Mouse (Mus musculus): ENCODE data around the gene Grn. TPM values are rescaled to one million over a fixed set of nuclear protein-coding genes. Genes with fewer than 3 reads are reported as not detected.

Gene Grn
- polyA plus RNA-seq, 1 experiment from 2014 or later: 110 TPM

DNA sequence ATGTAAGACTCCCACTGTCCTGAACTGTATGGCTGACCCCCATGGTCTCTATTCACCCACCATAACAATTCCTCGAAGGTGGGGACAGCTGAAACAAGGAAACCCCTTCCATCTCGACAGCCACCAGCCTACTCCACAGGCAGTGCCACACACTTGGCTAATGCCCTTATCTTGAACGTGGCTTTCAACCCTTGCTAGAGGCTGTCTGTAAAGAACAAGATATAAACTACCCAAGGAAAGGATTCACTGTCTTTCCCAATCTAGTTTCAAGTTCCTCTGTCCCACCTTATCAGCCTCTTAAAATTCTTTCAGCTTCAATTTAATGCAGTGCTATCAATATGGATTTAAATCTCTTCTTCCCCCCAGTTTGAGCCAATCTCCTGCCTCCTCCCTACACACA is 564 bp upstream of the Grn start:
- WGBS (ENCODE audit: insufficient replicate concordance): 22% methylated on average over 3 of the region's 3 CpGs
- Histone ChIP-seq H3K9ac (ENCODE audit: low read depth, low read length) (peak overlapping the region; percentile 75), H3K4me1 (ENCODE audit: control insufficient read depth, insufficient read depth, low read length) (peaks cover 20% of the 10 kb centered on the region), H3K4me3 (ENCODE audit: low read depth, low read length) (peak overlapping the region; percentile 64), H3K36me3 (ENCODE audit: control insufficient read depth, insufficient read depth, low read length) (no peaks in the 10 kb centered on the region), H3K9me3 (replicated peaks; ENCODE audit: control insufficient read depth, low read length) (no peaks in the 10 kb centered on the region), H3K27me3 (ENCODE audit: control insufficient read depth, insufficient read depth, low read length) (no peaks in the 10 kb centered on the region), H3K27ac (ENCODE audit: low read depth, low read length) (peak overlapping the region; percentile 65), H3K4me2 (peak overlapping the region; percentile 64)
- ATAC-seq (replicated peaks; ENCODE audit: insufficient number of reproducible peaks, low FRiP score, low TSS enrichment): no peak

DNA sequence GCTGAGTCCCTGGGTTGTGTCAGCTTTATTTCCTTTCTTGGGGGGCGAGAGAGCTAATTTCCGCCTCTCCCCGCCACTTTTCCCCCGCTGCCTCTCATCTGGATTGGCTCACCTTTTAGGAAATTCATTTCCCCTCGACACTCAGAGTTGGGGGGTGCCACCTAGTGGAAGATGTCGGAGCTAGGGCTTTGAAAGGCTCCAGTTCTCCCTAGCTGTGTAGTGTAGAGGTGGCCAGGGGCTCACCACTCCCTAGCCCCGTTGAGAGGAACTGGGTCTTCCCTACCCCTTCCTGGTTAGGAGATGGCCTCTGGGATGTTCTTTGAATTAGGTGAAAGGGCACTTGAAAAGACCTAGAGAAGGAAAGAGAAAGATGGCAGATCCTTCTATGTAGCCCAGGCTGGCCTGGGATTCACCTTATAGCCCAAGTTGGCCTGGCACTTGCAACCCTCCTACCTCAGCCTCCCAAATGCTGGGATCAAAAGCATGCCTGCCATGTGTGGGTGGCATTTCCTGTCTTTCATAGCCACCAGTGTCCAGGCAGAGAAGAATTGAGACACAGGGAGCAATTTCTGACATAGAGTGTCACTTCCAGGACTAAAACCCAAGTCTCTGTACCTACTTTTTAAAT is 1.0 kb downstream of the Grn start:
- H3K9ac ChIP-seq (ENCODE audit: low read depth, low read length): peak overlapping the region; percentile 69
- H3K4me2 ChIP-seq: peak overlapping the region; percentile 64
- H3K27me3 ChIP-seq (ENCODE audit: control insufficient read depth, insufficient read depth, low read length): no peaks in the 10 kb centered on the region
- ATAC-seq (replicated peaks; ENCODE audit: insufficient number of reproducible peaks, low FRiP score, low TSS enrichment): peak; percentile 28
- H3K9me3 ChIP-seq (replicated peaks; ENCODE audit: control insufficient read depth, low read length): no peaks in the 10 kb centered on the region
- 3% methylated on average over 7 of the region's 7 CpGs for WGBS (ENCODE audit: insufficient replicate concordance)
- peak overlapping the region; percentile 60 for H3K27ac ChIP-seq (ENCODE audit: low read depth, low read length)
- peaks cover 8% of the 10 kb centered on the region for H3K36me3 ChIP-seq (ENCODE audit: control insufficient read depth, insufficient read depth, low read length)
- H3K4me1 ChIP-seq (ENCODE audit: control insufficient read depth, insufficient read depth, low read length): peaks cover 20% of the 10 kb centered on the region
- H3K4me3 ChIP-seq (ENCODE audit: low read depth, low read length): peak overlapping the region; percentile 64

DNA sequence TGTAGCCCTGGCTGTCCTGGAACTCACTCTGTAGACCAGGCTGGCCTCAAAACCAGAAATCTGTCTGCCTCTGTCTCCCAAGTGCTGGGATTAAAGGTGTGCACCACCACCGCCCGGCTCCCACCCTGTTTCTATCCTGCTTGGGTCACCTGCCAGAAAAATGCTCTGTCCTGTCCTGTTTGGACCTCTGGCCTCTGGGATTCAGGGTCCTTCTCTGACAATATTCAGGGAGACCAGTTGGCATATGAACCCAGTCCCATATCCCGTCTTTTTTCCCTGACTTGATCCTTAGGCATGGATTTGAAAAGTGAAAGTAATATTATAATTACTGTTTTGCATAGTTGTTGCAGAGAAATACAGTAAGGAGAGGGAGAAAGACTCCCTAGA is 1.6 kb downstream of the Grn start:
- Histone ChIP-seq H3K27me3 (ENCODE audit: control insufficient read depth, insufficient read depth, low read length) (no peaks in the 10 kb centered on the region), H3K4me3 (ENCODE audit: low read depth, low read length) (no peak overlapping the region), H3K4me1 (ENCODE audit: control insufficient read depth, insufficient read depth, low read length) (peaks cover 20% of the 10 kb centered on the region), H3K9ac (ENCODE audit: low read depth, low read length) (0 out of 2 replicates have a peak overlapping the region, but pooled peaks have one; percentile 36), H3K9me3 (replicated peaks; ENCODE audit: control insufficient read depth, low read length) (no peaks in the 10 kb centered on the region), H3K27ac (ENCODE audit: low read depth, low read length) (no peak overlapping the region), H3K4me2 (no peak overlapping the region), H3K36me3 (ENCODE audit: control insufficient read depth, insufficient read depth, low read length) (peaks cover 8% of the 10 kb centered on the region)
- no peak for ATAC-seq (replicated peaks; ENCODE audit: insufficient number of reproducible peaks, low FRiP score, low TSS enrichment)
- WGBS (ENCODE audit: insufficient replicate concordance): 74% methylated on average over 3 of the region's 3 CpGs

DNA sequence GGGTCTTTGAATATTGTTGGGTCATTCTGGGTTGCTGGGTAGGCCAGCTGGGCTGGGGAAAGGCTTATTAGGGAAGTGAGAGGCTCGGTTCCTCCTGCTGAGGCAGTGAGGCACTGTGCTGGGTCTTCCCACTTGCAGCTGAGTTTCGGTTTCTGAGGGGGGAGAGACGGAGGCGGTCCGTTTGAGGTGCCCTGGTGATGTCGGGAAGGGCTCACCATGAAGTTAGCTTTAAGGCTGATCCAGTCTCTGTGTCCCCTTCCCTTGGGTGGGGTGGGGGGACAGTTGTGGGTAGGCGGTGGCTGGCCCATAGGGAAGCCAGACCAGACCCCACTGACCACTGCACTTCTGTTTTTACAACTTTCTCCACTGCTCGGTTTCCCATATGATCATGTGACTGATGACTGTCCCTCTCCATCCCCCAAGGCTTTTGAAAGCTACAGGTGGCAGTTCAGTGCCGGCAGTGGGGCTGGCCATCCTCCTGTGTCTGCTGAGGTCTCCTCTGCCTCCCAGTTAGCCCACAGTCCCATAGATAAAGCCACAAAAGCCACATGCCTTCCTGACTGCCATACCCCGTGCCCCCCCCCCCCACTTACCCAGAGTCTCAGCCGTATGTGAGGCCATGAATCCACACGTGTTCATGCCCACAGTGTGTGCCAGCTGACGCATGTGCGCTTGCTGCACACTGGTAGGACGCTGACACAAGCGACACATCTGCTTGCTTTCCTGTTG is 2.2 kb downstream of the Grn start:
- 0 out of 2 replicates have a peak overlapping the region, but pooled peaks have one; percentile 36 for H3K9ac ChIP-seq (ENCODE audit: low read depth, low read length)
- H3K36me3 ChIP-seq (ENCODE audit: control insufficient read depth, insufficient read depth, low read length): peaks cover 8% of the 10 kb centered on the region
- WGBS (ENCODE audit: insufficient replicate concordance): 56% methylated on average over 16 of the region's 16 CpGs
- H3K9me3 ChIP-seq (replicated peaks; ENCODE audit: control insufficient read depth, low read length): no peaks in the 10 kb centered on the region
- H3K4me2 ChIP-seq: no peak overlapping the region; the same call in 1 of the 2 replicates
- no peak for ATAC-seq (replicated peaks; ENCODE audit: insufficient number of reproducible peaks, low FRiP score, low TSS enrichment)
- H3K27ac ChIP-seq (ENCODE audit: low read depth, low read length): no peak overlapping the region
- H3K4me3 ChIP-seq (ENCODE audit: low read depth, low read length): no peak overlapping the region
- H3K4me1 ChIP-seq (ENCODE audit: control insufficient read depth, insufficient read depth, low read length): peaks cover 24% of the 10 kb centered on the region
- H3K27me3 ChIP-seq (ENCODE audit: control insufficient read depth, insufficient read depth, low read length): no peaks in the 10 kb centered on the region

DNA sequence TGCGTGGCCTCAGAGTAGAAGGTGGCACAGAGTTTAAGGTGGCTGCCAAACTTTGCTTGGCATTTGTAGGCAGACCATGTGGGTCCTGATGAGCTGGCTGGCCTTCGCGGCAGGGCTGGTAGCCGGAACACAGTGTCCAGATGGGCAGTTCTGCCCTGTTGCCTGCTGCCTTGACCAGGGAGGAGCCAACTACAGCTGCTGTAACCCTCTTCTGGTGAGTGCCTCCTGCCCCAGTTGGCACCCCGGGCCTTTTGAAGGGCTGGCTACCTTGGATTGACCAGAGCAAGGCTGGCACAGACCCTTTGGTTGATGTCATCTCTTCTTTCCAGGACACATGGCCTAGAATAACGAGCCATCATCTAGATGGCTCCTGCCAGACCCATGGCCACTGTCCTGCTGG is 2.8 kb downstream of the Grn start:
- Histone ChIP-seq H3K4me1 (ENCODE audit: control insufficient read depth, insufficient read depth, low read length) (peaks cover 31% of the 10 kb centered on the region), H3K9ac (ENCODE audit: low read depth, low read length) (no peak overlapping the region), H3K27me3 (ENCODE audit: control insufficient read depth, insufficient read depth, low read length) (no peaks in the 10 kb centered on the region), H3K4me3 (ENCODE audit: low read depth, low read length) (no peak overlapping the region), H3K9me3 (replicated peaks; ENCODE audit: control insufficient read depth, low read length) (no peaks in the 10 kb centered on the region), H3K27ac (ENCODE audit: low read depth, low read length) (no peak overlapping the region), H3K36me3 (ENCODE audit: control insufficient read depth, insufficient read depth, low read length) (peaks cover 9% of the 10 kb centered on the region), H3K4me2 (no peak overlapping the region; the same call in 1 of the 2 replicates)
- WGBS (ENCODE audit: insufficient replicate concordance): 89% methylated on average over 6 of the region's 6 CpGs
- no peak for ATAC-seq (replicated peaks; ENCODE audit: insufficient number of reproducible peaks, low FRiP score, low TSS enrichment)

DNA sequence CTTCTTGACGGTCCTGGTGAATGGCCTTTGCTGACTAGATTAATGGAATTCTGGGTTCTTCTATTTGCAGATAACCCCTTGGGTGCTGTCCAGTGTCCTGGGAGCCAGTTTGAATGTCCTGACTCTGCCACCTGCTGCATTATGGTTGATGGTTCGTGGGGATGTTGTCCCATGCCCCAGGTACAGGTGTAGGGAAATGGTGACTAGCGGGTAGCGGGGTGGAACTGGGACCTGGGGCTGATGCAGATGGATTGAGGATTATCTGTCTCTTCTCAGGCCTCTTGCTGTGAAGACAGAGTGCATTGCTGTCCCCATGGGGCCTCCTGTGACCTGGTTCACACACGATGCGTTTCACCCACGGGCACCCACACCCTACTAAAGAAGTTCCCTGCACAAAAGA is 3.8 kb downstream of the Grn start:
- no peaks in the 10 kb centered on the region; the same call in 1 of the 2 replicates for H3K27me3 ChIP-seq (ENCODE audit: control insufficient read depth, insufficient read depth, low read length)
- H3K9me3 ChIP-seq (replicated peaks; ENCODE audit: control insufficient read depth, low read length): no peaks in the 10 kb centered on the region
- WGBS (ENCODE audit: insufficient replicate concordance): 89% methylated on average over 7 of the region's 7 CpGs
- H3K4me1 ChIP-seq (ENCODE audit: control insufficient read depth, insufficient read depth, low read length): peaks cover 36% of the 10 kb centered on the region
- no peak overlapping the region for H3K4me2 ChIP-seq
- H3K9ac ChIP-seq (ENCODE audit: low read depth, low read length): no peak overlapping the region
- peaks cover 10% of the 10 kb centered on the region for H3K36me3 ChIP-seq (ENCODE audit: control insufficient read depth, insufficient read depth, low read length)
- no peak overlapping the region for H3K27ac ChIP-seq (ENCODE audit: low read depth, low read length)
- H3K4me3 ChIP-seq (ENCODE audit: low read depth, low read length): no peak overlapping the region
- ATAC-seq (replicated peaks; ENCODE audit: insufficient number of reproducible peaks, low FRiP score, low TSS enrichment): no peak

DNA sequence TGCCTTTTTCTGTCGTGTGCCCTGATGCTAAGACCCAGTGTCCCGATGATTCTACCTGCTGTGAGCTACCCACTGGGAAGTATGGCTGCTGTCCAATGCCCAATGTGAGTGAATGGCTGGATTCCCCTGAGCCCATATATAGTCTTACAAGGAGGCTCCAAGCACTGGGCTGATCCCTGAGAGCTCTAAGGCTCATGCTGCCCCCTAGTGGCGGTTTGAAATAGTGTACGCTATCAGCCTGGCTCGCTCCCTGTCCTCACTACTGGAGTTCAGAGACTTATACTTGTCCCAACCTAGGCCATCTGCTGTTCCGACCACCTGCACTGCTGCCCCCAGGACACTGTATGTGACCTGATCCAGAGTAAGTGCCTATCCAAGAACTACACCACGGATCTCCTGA is 4.3 kb downstream of the Grn start:
- H3K9me3 ChIP-seq (replicated peaks; ENCODE audit: control insufficient read depth, low read length): no peaks in the 10 kb centered on the region
- H3K4me2 ChIP-seq: no peak overlapping the region
- no peak overlapping the region for H3K27ac ChIP-seq (ENCODE audit: low read depth, low read length)
- WGBS (ENCODE audit: insufficient replicate concordance): 12% methylated on average over 7 of the region's 7 CpGs
- H3K36me3 ChIP-seq (ENCODE audit: control insufficient read depth, insufficient read depth, low read length): peaks cover 10% of the 10 kb centered on the region
- ATAC-seq (replicated peaks; ENCODE audit: insufficient number of reproducible peaks, low FRiP score, low TSS enrichment): no peak
- no peak overlapping the region for H3K9ac ChIP-seq (ENCODE audit: low read depth, low read length)
- H3K4me1 ChIP-seq (ENCODE audit: control insufficient read depth, insufficient read depth, low read length): peaks cover 32% of the 10 kb centered on the region
- peaks cover 5% of the 10 kb centered on the region for H3K27me3 ChIP-seq (ENCODE audit: control insufficient read depth, insufficient read depth, low read length)
- no peak overlapping the region for H3K4me3 ChIP-seq (ENCODE audit: low read depth, low read length)

DNA sequence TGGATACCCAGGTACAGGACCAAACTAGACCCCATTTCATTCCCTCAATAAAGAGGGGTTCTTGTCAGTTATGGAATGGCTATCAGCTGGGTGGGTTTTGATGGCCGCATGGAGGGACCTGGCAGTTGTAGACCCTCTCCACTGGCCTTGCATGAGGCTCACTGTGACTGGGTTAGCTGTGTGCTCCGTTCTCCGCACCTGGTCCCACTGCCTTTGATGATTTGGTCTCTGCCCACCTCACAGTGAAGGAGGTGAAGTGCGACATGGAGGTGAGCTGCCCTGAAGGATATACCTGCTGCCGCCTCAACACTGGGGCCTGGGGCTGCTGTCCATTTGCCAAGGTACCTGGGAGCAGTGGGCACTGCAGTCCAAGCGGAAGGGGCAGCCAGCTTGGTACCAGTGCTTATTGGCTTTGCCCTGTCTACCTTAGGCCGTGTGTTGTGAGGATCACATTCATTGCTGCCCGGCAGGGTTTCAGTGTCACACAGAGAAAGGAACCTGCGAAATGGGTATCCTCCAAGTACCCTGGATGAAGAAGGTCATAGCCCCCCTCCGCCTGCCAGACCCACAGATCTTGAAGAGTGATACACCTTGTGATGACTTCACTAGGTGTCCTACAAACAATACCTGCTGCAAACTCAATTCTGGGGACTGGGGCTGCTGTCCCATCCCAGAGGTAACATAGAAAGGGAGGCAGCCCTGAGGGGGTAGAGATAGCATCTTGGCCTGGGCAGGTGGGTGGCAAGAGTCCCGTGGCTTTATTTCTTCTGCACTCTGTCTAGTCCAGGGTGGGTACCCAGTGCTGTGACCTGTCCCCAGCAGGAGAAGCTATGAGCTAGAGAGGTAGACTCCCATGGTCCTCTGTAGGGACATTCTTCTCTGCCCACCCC is 4.9 kb downstream of the Grn start:
- 86% methylated on average over 11 of the region's 11 CpGs for whole genome bisulfite sequencing (ENCODE audit: insufficient replicate concordance)
- Histone ChIP-seq H3K27me3 (ENCODE audit: control insufficient read depth, insufficient read depth, low read length) (peaks cover 12% of the 10 kb centered on the region), H3K4me3 (ENCODE audit: low read depth, low read length) (no peak overlapping the region), H3K4me1 (ENCODE audit: control insufficient read depth, insufficient read depth, low read length) (peaks cover 27% of the 10 kb centered on the region), H3K9ac (ENCODE audit: low read depth, low read length) (0 out of 2 replicates have a peak overlapping the region, but pooled peaks have one; percentile 10), H3K4me2 (no peak overlapping the region), H3K36me3 (ENCODE audit: control insufficient read depth, insufficient read depth, low read length) (peaks cover 14% of the 10 kb centered on the region), H3K9me3 (replicated peaks; ENCODE audit: control insufficient read depth, low read length) (no peaks in the 10 kb centered on the region), H3K27ac (ENCODE audit: low read depth, low read length) (no peak overlapping the region)
- ATAC-seq (replicated peaks; ENCODE audit: insufficient number of reproducible peaks, low FRiP score, low TSS enrichment): no peak

All from heart, embryonic 11.5 days (tissue).